Mouse (Mus musculus): ENCODE results near the gene Grsf1.

Grsf1 gene

GRCm38 (mm10) chr5:88630883-88631282 lies 45.1 kb downstream of the Grsf1 start:
- no peak for DNase-seq (ENCODE audit: low read depth, low spot score)

- no peak for DNase-seq (ENCODE audit: low read depth, low spot score)
Observed at GRCm38 (mm10) chr5:88629987-88630386, 46.0 kb downstream of the Grsf1 start.

DNA sequence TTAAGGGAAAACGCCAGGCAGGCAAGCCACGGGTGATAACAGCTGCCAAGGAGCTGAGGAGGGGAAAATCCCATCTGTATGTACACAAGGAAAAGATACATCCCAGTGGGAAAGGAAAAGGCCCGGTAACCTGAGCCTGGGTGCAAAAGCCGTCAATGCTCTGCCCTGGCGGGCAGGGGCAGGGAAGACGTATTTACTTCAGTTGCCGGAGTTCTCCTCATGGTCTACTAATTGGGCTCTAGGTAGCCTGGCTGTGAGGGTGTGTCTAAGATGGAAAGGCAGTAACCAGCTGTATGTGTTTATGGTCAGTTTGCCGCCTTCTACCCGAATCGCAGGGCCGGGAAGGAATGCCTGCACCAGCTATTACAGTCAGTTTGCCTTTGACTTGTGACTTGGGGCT lies 46.8 kb downstream of the Grsf1 start:
- DNase-seq (ENCODE audit: low read depth, low spot score) = no peak

DNA sequence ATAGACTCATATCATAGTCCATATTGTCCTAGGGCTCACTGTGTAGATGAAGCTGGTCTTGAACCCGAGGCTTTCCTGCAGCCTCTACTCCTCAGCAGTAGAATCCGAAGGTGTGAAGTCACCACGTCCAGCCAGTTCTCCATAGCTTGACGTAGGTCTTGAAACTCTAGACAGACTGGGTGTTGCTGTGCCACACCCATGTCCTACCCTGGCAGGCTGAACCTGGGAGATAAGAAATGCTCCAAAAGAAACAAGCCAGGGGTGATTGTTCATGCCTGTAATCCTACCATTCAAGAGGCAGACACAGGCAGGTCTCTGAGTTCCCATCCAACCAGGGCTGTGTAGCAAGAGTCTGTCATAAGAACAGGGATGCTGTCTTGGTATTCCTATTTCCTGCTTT lies 48.4 kb downstream of the Grsf1 start:
- no peak for DNase-seq (ENCODE audit: low read depth, low spot score)

GRCm38 (mm10) chr5:88616988-88617387 lies 59.0 kb downstream of the Grsf1 start:
- no peak for DNase-seq (ENCODE audit: low read depth, low spot score)

GRCm38 (mm10) chr5:88614129-88614528 lies 61.8 kb downstream of the Grsf1 start:
- DNase-seq (ENCODE audit: low read depth, low spot score) = no peak
